Mouse (Mus musculus) lung, embryonic 15.5 days (tissue): Measurements from ENCODE around the gene Hspb8. TPM values are rescaled to one million over a fixed set of nuclear protein-coding genes. Genes with fewer than 3 reads are reported as not detected.
"Not testable (repeated sequence)": the region's sequence is repeated elsewhere in the genome, so short reads cannot be mapped to it uniquely, and the experiment has no call there.

Source experiments
- ATAC-seq: fragments of 200-750 bp; cut with Nextera tagmentation; 2 replicates; pipeline ENCODE4 v1.8.0; 2017; ENCODE audit warnings: moderate number of reproducible peaks, borderline replicate concordance; ENCODE audit not compliant: low FRiP score, low TSS enrichment; ENCODE audit errors: extremely low read depth
- H3K27ac ChIP-seq: fragments of 300-500 bp; sonication (generic); 2 replicates; pipeline ENCODE4 v1.5.1; 2015; ENCODE audit warnings: moderate library complexity, mild to moderate bottlenecking, inconsistent platforms
- H3K27me3 ChIP-seq: fragments of 300-500 bp; sonication (generic); 2 replicates; pipeline ENCODE4 v1.6.1; 2015; ENCODE audit warnings: inconsistent platforms
- H3K36me3 ChIP-seq: fragments of 300-500 bp; sonication (generic); 2 replicates; pipeline ENCODE4 v1.6.1; 2015; ENCODE audit warnings: inconsistent platforms
- H3K4me1 ChIP-seq: fragments of 300-500 bp; sonication (generic); 2 replicates; pipeline ENCODE4 v1.6.1; 2015; ENCODE audit warnings: inconsistent platforms
- H3K4me2 ChIP-seq: fragments of 300-500 bp; sonication (generic); 2 replicates; pipeline ENCODE4 v1.6.1; 2015; ENCODE audit warnings: inconsistent platforms, mild to moderate bottlenecking, moderate library complexity
- H3K4me3 ChIP-seq: fragments of 300-500 bp; sonication (generic); 2 replicates; pipeline ENCODE4 v1.5.1; 2015; ENCODE audit warnings: mild to moderate bottlenecking, inconsistent platforms
- H3K9ac ChIP-seq: fragments of 300-500 bp; sonication (generic); 2 replicates; pipeline ENCODE4 v1.6.1; 2015; ENCODE audit warnings: inconsistent platforms
- H3K9me3 ChIP-seq: fragments of 300-500 bp; sonication (generic); 2 replicates; pipeline ENCODE4 v1.6.1; 2016; ENCODE audit warnings: inconsistent platforms
- WGBS: fragments of 180-500 bp; shearing (Covaris S2); methylation state at CpG from one replicate; pipeline ENCODE4 v1.1.7; 2015; 5-methylcytosine and 5-hydroxymethylcytosine counted together
- polyA plus RNA-seq: library from polyadenylated mRNA; unstranded; fragments of >200 nt; fragmentation: Nextera tagmentation; extraction: Ambion mirVana; gene quantifications from 2 replicates; pipeline ENCODE4 v1.2.1, GENCODE M21; 2015

The Hspb8 gene
- polyA plus RNA-seq, 1 experiment from 2014 or later: 16.0 TPM

DNA sequence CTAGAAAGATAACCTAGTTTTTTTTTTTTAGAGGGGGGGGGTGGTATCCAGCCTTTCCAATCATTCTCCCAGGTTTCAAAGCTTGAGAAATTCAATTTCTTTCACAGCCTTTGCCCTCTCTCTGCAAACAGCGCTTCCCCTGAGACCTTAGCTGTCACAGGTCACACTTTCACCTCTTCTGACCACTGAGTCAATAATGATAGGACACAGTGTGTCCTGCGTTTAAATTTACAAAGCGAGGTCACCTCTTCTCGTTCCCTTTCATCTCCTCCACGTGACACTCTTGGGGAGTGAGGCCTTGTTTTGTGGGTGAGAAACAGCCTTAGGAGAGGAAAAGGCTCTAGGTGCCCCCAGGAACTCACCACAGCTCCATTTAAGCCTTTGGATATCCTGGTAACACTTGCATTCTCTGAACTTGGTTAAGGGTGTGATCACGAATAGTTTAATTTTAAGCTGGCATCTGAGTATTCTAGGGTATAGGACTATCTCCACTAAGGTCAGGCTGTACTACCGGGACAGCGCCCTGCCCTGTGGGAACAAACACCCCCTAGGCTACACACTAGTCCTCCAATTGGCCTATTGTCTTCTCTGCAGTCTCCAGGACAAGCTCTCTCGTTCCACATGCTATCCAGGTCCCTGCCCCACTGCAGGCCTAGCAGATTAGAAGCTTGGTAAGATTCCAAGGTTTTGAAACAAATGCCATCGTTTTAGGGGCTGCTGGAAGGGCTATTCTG lies 23.1 kb upstream of the Hspb8 start:
- Histone ChIP-seq H3K4me3 (no peak overlapping the region), H3K4me2 (no peak overlapping the region), H3K27me3 (no peaks in the 10 kb centered on the region), H3K9me3 (no peaks in the 10 kb centered on the region), H3K27ac (no peak overlapping the region), H3K4me1 (peaks cover 10% of the 10 kb centered on the region), H3K9ac (no peak overlapping the region), H3K36me3 (no peaks in the 10 kb centered on the region)
- no peak for ATAC-seq
- 32% methylated on average over 10 of the region's 10 CpGs for WGBS

DNA sequence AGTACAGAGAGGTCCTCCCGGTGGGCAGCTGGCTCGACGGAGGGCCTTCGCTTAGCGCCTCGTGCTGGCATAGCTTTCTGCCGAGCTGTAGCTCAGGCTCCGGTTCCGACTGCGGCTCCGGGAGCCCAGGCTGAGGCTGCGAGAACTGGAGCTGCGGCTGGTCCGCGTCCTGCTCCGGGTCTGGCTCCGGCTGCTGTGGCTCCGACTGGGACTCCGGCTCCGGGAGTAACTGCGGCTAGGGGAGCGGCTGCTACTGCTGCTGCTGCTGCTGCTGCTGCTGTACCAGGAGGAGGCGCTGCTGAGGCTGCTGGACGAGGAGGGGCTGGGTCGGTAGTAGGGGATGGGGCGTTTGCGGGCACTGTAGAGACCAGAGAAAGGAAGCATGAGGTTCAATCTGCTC lies 21.9 kb upstream of the Hspb8 start:
- no peaks in the 10 kb centered on the region for H3K27me3 ChIP-seq
- 58% methylated on average over 27 of the region's 27 CpGs for WGBS
- no peaks in the 10 kb centered on the region for H3K9me3 ChIP-seq
- H3K36me3 ChIP-seq: no peaks in the 10 kb centered on the region
- H3K27ac ChIP-seq: no peak overlapping the region
- H3K4me2 ChIP-seq: no peak overlapping the region
- ATAC-seq: no peak
- no peak overlapping the region for H3K4me3 ChIP-seq
- no peak overlapping the region for H3K9ac ChIP-seq
- peaks cover 10% of the 10 kb centered on the region for H3K4me1 ChIP-seq

DNA sequence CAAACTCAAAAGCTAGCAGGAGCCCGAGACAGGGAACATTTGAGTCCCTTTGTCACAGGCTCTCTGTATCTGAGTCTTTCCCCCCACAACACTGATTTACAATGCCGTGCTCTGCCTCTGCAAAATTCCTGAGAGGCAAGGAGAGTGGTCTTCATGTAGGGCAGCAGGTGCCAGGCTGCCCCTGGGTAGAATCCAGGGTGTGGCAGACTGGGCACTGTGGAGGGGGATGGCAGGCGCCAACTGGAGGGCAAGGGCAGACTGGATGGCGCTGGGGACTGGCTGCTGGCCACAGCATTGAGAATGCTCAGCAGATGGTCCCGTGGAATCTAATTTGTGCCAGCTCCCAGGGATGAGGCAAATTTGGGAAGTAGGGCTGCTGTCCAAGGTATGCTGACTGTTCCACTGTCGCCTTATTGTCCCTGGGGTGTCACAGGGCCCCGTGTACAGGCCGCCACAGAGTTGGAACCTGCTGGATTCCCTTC lies 20.8 kb upstream of the Hspb8 start:
- H3K36me3 ChIP-seq: no peaks in the 10 kb centered on the region
- H3K27ac ChIP-seq: no peak overlapping the region
- H3K9ac ChIP-seq: no peak overlapping the region
- ATAC-seq: no peak
- 77% methylated on average over 8 of the region's 8 CpGs for WGBS
- peaks cover 5% of the 10 kb centered on the region for H3K4me1 ChIP-seq
- H3K9me3 ChIP-seq: no peaks in the 10 kb centered on the region
- H3K4me3 ChIP-seq: no peak overlapping the region
- no peak overlapping the region for H3K4me2 ChIP-seq
- no peaks in the 10 kb centered on the region for H3K27me3 ChIP-seq

DNA sequence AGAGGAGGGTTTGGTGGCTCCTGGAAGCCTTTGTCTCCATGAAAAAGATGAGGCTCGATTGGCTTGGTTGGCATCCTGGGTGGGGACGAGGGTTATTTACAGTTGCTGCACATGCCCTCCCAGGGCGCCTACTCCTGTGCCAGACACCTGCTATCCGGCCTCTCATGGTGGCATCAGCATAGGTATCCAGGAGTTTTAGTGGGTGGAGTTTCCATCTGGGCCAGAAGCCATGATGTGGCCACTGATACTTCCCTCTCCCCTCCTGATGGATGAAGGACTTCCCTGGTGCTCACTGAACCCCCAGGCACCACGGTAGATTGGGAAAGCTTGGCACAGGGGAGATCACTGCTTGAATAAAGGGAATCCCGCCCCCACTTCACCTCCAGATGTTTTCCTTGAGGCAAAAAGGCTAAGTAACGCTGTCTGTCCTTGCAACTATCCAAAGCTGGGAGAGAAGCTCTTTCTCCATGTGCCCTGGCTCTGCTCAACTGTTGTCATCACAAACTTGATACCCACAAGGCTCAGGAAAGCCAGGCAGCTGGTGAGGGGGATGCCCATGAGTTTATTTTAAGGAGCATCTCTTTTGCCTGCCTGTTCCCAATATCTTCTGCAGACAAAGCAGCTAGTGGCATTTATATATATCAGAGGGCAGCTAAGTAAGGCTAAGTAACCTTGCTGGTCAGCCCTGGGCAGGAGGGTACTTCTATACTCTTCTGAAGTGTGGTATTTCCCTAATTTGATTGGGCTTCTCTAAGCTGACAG lies 20.2 kb upstream of the Hspb8 start:
- no peaks in the 10 kb centered on the region for H3K36me3 ChIP-seq
- H3K27me3 ChIP-seq: no peaks in the 10 kb centered on the region
- no peak overlapping the region for H3K9ac ChIP-seq
- H3K4me1 ChIP-seq: peaks cover 5% of the 10 kb centered on the region
- H3K9me3 ChIP-seq: no peaks in the 10 kb centered on the region
- ATAC-seq: no peak
- 76% methylated on average over 7 of the region's 7 CpGs for WGBS
- H3K4me2 ChIP-seq: no peak overlapping the region
- no peak overlapping the region for H3K27ac ChIP-seq
- no peak overlapping the region for H3K4me3 ChIP-seq

DNA sequence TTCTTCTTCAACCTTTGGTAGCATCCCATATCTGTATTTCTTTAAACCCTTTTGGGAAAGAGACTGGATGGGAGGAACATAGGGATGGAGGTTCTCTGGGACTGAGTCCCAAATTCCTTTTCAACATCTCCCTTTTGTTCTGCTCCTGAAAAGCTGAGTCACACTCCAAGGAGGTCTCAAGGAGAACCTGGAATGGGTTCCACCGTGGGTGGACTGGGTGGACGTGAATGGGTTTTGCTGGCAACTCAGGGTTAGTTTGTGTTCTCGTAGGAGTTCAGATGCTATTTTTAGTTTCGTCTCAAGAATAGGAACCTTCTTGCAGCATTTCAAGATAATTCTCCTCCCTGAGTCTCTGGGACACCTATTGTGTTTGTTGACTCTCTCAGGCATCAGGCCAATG lies 17.6 kb upstream of the Hspb8 start:
- no peaks in the 10 kb centered on the region for H3K4me1 ChIP-seq
- no peaks in the 10 kb centered on the region for H3K27me3 ChIP-seq
- H3K9ac ChIP-seq: no peak overlapping the region
- H3K4me3 ChIP-seq: no peak overlapping the region
- no peak overlapping the region for H3K4me2 ChIP-seq
- H3K27ac ChIP-seq: no peak overlapping the region
- H3K36me3 ChIP-seq: no peaks in the 10 kb centered on the region
- H3K9me3 ChIP-seq: no peaks in the 10 kb centered on the region
- 56% methylated on average over 4 of the region's 4 CpGs for WGBS
- no peak for ATAC-seq

DNA sequence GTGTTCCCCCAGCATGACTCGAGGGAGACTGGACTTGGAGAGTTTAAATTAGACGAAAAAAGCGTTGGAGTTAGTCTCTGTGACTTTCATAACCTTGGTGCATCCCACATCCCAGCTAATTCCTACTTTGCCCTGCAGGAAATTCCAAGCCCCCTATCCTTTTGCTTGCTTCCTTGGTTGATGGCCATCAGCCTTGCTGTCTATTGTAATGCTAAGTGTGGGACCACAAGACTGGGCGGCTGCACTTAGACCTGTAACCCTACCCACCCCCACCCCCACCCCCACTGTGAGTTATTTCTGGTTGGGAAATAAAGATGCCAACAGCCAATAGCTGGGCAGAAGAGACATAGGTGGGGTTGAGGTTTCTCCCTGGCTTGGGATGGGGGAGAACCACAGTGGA lies 15.7 kb upstream of the Hspb8 start:
- H3K27ac ChIP-seq: no peak overlapping the region
- no peaks in the 10 kb centered on the region for H3K27me3 ChIP-seq
- WGBS: 51% methylated on average over 4 of the region's 4 CpGs
- H3K4me2 ChIP-seq: no peak overlapping the region
- no peak overlapping the region for H3K9ac ChIP-seq
- no peak overlapping the region for H3K4me3 ChIP-seq
- H3K4me1 ChIP-seq: no peaks in the 10 kb centered on the region
- no peak for ATAC-seq
- H3K9me3 ChIP-seq: no peaks in the 10 kb centered on the region
- no peaks in the 10 kb centered on the region for H3K36me3 ChIP-seq

DNA sequence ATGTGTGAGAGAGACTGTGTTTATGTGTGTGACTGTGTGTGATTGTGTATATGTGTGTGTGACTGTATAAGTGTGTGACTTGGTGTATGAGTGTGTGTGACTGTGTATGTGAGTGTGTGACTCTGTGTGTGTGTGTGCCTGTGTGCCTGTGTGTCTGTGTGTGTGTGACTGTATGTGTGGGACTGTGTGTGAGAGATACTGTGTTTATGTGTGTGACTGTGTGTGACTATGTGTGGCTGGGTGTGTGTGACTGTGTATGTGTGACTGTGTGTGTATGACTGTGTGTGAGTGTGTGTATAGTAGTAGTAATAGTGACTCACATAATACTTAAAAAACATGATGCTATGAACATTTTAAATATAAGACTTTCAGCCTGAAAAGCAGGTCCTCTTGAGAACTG lies 13.5 kb upstream of the Hspb8 start:
- Histone ChIP-seq H3K27me3 (no peaks in the 10 kb centered on the region), H3K4me3 (no peak overlapping the region)
- no peak for ATAC-seq

DNA sequence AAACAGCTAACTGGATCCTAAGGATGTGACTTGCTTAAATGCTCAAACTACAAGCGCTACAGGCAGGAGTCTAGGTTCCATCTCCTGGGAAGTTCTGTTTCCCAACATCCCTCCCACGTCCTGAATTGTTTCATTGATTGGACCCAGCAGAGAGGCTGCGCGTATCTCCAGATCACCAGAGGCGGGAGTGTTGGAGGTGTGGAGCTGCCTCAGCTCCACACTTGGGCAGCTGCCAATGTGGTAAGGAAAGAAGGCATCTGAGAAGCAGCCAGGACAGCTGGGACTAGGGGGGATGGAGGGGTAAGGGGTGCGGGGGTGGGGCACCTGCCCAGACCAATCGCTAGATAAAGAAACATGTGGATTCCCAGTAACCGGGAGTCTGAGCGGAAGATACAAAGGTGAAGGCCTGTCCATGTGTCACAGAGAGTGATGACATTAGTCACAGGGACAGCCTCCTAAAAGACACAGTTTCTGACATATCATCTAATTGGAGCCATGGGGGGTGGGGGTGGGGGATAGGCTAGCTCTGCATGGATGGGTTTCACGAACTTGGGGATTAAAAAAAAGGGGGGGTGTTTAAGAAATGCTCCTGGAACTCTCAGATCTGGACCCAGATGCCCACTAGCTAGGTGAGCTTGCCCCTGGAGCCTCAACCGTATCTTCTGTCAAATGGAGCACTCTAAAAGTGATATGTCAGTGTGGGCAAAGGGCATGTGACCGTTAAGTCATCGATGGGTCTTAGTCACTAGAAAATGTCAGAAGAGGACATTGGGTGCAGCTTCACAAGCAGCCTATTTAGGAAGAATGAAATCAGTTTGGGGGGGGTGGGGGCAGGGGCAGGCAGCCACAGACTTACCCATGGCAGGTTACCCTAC lies 12.5 kb upstream of the Hspb8 start:
- Histone ChIP-seq H3K27me3 (no peaks in the 10 kb centered on the region), H3K27ac (no peak overlapping the region), H3K4me1 (no peaks in the 10 kb centered on the region), H3K4me3 (no peak overlapping the region), H3K9me3 (no peaks in the 10 kb centered on the region), H3K36me3 (no peaks in the 10 kb centered on the region), H3K9ac (no peak overlapping the region), H3K4me2 (no peak overlapping the region)
- ATAC-seq: no peak
- WGBS: 40% methylated on average over 13 of the region's 13 CpGs

More for the DNA sequence above, 13.5 kb upstream of the Hspb8 start:
- Histone ChIP-seq H3K4me1 (no peaks in the 10 kb centered on the region), H3K9me3 (no peaks in the 10 kb centered on the region), H3K4me2 (no peak overlapping the region), H3K36me3 (no peaks in the 10 kb centered on the region), H3K9ac (no peak overlapping the region), H3K27ac (no peak overlapping the region)

DNA sequence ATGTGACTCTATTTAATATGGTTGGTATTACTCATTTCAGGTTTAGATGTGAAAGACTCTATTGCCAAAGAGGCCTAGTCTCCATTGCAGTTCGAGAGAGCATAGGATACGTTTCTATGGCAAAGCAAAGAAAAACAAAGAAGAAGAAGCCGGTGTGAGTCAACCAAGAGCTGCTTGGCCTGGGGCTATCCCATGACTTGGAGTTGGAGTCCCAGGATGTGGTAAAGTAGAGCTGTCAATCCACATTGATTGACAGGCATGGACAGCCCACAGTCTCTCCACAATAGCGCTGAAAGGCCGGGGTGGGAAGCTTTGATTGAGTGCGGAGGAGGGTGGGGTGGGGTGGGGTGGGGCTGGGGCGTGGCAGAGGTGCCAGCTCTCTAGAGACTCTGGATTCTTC lies 10.2 kb upstream of the Hspb8 start:
- no peak overlapping the region for H3K4me3 ChIP-seq
- no peaks in the 10 kb centered on the region for H3K4me1 ChIP-seq
- H3K27ac ChIP-seq: no peak overlapping the region
- H3K27me3 ChIP-seq: no peaks in the 10 kb centered on the region
- no peak overlapping the region for H3K4me2 ChIP-seq
- WGBS: 57% methylated on average over 7 of the region's 7 CpGs
- no peaks in the 10 kb centered on the region for H3K36me3 ChIP-seq
- H3K9ac ChIP-seq: no peak overlapping the region
- no peak for ATAC-seq
- H3K9me3 ChIP-seq: no peaks in the 10 kb centered on the region

DNA sequence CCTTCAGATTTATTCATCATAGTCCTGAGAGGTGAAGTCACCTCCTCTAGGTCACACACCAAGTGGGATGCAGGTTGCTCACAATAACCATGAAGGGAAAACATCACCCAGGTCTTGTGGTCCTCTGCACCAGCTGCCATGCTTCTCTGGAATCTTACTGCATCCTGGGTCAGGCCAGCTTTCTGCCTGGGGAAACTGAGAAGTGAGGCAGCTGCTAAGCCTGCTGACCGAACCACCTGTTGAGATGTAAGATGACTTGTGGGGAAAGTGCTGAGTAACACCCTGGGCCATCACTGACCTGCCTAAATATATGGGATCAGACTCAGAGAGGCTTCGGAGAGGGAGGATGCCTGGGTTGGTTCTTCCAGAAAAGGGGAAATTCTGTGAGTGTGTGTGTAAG lies 4.0 kb upstream of the Hspb8 start:
- WGBS: 73% methylated on average over 2 of the region's 2 CpGs
- ATAC-seq: no peak
- no peak overlapping the region for H3K9ac ChIP-seq

DNA sequence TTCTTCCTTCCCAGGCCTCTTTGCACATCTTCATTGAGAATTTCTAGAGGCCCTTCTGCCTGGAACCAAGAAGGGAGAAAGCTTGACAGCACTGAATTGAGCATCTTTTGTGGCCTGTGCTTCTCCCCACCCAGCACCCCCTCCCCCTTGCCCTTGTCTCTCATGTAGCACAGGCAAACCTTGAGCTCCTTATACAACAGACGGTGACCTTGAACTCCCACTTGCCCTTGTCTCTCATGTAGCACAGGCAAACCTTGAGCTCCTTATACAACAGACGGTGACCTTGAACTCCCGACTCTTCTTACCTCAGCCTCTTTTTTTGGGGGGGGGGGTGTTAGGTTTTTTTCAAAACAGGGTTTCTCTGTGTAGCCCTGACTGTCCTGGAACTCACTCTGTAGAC lies 3.0 kb upstream of the Hspb8 start:
- H3K9ac ChIP-seq, H3K4me2 ChIP-seq, ATAC-seq, H3K27ac ChIP-seq, H3K9me3 ChIP-seq, H3K27me3 ChIP-seq, H3K4me3 ChIP-seq, H3K36me3 ChIP-seq: not testable (repeated sequence)
- peaks cover 23% of the 10 kb centered on the region for H3K4me1 ChIP-seq
- 82% methylated on average over 3 of the region's 3 CpGs for WGBS

More for the DNA sequence above, 4.0 kb upstream of the Hspb8 start:
- Histone ChIP-seq H3K27ac (no peak overlapping the region), H3K4me3 (no peak overlapping the region), H3K9me3 (no peaks in the 10 kb centered on the region), H3K4me1 (peaks cover 16% of the 10 kb centered on the region), H3K27me3 (no peaks in the 10 kb centered on the region), H3K4me2 (no peak overlapping the region), H3K36me3 (no peaks in the 10 kb centered on the region)

DNA sequence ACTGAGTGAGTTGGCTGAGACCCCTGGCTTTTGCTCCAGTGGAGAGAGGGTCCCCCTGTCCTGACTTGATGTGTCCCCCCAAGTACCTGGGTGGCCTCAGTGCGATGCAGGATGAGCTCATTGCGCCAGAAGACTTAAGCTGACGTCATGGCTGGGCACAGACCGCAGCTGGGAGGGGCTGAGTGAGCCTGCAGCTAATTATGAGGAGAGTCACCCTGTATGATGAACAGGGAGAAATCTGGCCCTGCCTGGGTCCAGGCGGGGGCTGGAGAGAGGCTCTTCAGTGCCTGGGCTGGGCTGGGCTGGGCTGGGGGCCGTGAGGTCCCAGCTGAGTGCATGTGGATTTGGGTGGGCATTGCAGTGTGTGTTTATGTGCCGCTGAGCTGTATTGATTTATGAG lies 2.6 kb upstream of the Hspb8 start:
- WGBS: 45% methylated on average over 7 of the region's 7 CpGs

More for the DNA sequence above, 2.6 kb upstream of the Hspb8 start:
- Histone ChIP-seq H3K4me3 (no peak overlapping the region), H3K27me3 (no peaks in the 10 kb centered on the region), H3K36me3 (no peaks in the 10 kb centered on the region), H3K4me2 (no peak overlapping the region), H3K27ac (no peak overlapping the region), H3K4me1 (peaks cover 27% of the 10 kb centered on the region), H3K9ac (no peak overlapping the region), H3K9me3 (no peaks in the 10 kb centered on the region)
- ATAC-seq: no peak
